Mouse (Mus musculus) retina, embryonic 14.5 days (tissue): ENCODE measurements at regions not wholly inside any gene's neighbourhood (a gene's known extent, or its start where the extent isn't known, plus 50 kb on each side); places are given as distances from the start of the nearest gene placed in this dataset.

Experiments
- DNase-seq: peaks from one replicate; pipeline ENCODE4 v3.0.0-alpha.2; 2015; ENCODE audit warnings: low spot score

DNA sequence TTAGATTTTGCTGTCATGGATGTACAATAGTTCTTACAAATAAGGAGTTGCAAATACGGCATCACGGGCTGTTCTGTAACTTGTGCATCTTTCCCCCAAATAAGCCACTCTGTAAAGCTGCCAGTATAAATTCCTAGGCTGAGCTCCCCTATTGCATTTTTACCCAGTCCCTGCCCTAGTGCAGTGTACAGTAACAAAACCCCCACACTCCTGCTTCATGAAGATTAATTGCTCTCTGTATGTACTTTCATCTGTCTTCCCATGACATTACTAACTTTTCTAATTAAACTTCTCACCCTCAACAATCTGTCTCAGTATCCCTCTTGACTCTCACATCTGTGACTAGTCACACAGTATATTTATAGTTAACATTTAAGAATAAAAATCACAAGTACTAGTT is 73.4 kb downstream of the Tm4sf1 start:
- DNase-seq, result no peak

DNA sequence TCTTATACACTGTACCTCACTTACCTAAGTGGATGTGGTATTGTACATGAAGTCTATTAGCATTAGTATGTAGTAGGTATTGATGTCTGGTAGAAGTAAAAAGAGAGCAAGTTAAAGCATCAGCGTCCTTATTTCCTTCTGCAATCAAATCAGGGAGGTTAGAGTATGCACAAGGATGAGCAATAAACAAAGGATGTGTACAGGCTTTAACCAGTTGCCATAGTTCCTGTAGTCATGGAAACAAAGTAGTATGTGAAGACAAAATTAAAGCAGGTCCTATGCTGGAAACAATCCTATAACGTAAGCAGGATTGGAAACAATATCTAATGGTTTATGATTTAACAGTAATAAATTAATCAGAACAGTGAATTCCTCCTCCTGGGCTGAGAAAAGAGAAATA is 78.0 kb downstream of the Tm4sf1 start:
- no peak for DNase-seq

DNA sequence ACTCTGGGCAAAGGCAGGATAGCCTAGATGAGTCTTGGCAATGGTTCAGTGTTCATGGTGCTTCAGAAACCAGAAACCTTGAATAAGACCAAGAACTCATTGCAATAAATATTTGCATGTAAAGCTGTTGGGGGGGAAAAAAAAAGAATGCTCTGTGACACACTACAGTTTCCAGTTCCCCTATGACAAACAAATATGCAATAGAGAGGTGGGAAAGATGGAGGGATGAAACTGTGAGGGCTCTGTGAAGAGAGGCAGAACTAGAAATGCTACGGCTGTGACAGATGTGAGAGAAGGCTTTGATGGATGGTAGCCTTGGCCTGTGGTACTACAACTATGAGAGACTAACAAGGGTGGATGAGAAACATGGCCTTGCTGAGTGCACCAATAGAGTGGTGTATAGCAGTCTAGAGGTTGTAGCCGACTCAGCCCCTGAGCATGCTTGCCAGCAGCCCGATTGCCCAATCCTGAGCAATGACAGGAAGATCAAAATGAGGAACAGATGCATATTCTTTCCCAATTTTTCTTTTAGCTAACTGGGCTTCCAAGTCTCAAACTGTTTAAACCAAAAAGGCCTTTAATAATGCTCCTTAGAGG is 79.4 kb downstream of the Tm4sf1 start:
- DNase-seq, result no peak

DNA sequence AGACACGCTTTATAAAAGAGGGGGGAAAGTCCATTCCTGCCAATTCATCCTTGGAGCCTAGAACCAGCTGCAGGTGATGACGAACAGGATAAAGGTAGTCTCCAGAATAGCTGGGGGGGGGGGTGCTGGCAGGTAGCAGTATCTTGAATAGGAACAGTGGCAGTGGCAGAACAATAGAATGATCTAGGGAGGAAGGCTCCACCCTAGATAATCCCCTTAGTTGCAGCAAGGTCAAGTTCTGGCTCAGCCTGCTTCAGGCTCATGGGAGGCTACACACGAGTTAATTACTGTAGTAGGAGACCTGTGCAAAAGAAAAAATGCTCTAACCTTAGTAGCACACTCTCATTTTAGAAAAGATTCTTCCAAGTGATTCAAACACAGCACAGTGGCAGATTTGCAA is 83.4 kb downstream of the Tm4sf1 start:
- no peak for DNase-seq

DNA sequence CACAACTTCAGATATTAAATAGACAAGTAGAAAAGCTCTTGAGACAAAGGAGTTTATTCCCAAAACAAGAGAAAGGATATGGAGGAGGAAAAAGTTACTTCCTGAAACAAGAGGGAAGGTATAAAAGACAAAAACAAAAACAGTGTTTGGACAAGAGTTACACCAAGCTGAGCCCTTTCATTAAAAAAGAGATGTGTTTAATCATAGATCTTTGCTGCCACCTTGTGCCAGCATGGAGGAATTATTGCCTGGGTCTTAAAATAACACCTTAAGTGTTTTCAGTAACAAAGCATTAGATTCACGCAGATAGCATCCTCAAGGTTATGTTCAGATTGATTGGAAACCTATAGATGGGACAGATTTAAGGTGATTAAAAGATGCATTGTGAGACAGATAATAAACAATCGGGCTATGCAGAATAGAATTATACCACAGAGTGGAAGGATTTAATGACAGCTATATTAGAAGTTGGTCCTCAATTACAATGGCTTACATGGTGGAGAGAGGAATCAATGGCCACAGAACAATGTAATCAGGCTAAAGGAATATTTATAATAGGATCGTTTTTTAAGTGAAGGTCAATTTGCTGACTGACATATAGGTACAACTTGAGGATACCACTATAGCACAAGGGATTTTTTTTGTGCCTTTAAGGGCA is 97.6 kb downstream of the Tm4sf1 start:
- peak; percentile 87 for DNase-seq

DNA sequence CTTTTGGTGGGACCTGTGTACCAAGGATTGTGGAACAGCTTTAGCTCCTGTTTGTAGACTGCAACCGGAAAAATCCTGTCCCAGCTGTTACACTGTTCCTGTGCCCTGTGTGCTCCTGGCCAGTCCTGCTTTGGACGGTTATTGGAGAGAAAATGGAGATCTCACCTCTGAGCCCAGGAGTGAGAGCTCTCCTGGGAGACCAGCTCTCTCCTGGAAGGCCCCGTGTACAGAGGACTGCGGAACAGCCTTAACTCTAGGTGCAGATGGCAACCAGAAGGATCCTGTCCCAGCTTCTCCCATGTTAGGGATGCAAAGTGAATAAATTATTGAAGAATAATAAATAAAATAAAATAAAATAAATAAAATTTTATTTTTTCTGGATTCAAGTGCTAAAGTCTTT is 98.4 kb downstream of the Tm4sf1 start:
- no peak for DNase-seq

DNA sequence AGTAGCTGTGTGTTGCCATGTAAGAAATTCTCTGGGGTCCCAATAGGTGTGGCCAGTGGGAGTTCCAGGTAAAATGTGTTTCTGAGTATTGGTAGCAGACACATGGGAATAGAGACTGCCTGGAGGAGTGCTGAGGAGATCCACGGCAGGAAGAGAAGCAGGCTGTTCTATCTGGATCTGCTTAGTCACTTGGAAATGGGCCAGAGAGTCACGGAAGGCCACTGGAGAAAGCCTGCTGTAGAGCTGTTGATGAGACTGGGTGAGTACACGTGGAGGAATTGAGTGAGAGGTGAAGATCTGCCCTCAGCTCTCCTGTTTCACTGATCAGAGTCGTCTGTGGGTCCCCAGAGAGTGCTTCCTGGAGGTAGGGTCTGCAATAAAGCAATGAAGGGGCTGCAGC is 120.2 kb downstream of the Tm4sf1 start:
- no peak for DNase-seq

DNA sequence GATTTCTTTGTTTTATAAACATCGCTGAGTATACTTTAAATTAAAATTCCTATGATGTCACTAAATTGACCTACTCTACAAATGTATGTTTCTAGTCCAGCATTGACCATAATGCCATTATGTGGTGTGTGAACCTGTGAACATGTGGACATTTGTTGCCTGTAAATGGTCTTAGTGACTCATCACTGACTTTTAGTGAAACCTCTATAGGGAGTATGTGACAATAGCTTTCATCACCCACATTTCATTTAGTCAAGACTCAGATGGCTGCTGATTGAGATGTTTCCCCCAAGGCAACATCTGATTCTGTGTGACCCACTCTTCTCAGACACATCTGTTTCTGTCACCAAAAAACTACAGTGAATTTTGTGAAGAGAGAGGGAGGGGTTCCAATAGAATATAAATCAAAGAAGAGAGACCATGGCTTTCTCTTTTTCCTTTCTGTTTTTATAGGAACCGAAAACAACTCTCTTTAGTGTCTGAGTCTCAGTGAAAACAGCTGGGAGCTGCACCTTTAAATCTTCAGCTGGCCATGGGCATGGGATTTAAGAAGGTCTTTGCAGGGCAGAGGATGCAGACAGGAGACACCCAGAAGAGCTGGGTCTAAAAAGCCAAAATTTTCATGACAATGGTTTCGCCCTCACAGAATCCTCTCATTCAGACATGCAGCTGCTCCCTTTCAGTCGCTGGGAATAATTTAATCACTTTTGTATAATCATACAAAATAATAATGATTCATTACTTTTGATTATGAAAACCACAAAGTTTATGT is 148.4 kb downstream of the Tm4sf1 start:
- no peak for DNase-seq

DNA sequence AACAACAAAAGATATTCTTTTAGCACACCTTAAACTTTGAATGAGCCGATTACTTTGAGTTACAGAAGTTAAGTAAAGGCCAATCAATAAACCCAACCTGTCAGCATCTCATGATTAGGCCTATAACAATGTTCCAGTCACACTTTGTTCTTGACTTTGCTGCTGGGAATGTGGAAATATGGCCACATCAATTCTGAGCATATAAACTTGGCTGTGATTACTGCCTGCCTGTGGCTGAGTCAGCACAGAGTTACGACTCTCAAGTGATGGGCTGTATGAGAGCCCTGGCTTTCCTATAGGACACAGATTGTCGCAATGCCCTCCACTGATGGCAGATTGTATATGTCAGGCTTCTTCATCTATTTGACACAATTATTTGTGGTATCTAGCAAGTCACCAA is 152.6 kb downstream of the Tm4sf1 start:
- no peak for DNase-seq

DNA sequence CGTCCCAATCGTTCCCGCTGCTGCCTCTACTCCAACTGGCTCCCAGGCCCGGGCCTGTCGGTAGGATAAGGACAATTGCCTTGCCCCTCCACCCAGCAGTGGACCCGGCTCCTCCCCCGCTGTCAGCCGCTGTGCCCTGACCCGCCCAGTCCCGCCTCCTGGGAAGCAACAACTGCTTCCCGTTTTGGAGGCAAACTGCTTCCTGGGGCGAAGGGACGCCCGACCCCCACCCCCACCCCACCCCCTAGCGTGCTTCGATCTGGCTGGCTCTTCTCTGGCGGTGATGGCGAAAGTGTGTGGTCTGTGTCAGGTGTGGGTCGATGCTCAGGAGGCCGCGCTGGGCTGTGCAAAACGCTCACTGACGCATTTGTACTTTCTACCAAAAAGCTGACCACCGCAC is 164.9 kb downstream of the Tm4sf1 start:
- DNase-seq, result no peak

DNA sequence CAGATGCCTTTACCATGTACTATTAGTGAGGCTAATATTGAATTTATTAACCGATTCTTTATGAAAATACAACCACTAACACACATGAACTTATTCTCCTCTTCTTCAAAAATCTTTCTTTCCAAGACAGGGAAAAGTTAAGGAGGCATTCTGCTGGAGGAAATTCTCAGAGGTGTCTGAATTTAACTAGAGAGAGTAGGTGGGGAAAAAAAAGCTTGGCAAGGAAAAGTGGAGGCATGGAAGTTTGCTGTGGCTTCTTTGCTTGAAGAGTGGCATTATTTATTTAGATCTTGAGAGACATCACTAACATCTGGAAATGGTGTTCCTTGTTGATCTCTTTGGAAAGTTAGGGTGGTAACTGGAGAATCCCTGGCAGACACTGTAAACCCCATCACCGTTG is 173.2 kb downstream of the Tm4sf1 start:
- no peak for DNase-seq

DNA sequence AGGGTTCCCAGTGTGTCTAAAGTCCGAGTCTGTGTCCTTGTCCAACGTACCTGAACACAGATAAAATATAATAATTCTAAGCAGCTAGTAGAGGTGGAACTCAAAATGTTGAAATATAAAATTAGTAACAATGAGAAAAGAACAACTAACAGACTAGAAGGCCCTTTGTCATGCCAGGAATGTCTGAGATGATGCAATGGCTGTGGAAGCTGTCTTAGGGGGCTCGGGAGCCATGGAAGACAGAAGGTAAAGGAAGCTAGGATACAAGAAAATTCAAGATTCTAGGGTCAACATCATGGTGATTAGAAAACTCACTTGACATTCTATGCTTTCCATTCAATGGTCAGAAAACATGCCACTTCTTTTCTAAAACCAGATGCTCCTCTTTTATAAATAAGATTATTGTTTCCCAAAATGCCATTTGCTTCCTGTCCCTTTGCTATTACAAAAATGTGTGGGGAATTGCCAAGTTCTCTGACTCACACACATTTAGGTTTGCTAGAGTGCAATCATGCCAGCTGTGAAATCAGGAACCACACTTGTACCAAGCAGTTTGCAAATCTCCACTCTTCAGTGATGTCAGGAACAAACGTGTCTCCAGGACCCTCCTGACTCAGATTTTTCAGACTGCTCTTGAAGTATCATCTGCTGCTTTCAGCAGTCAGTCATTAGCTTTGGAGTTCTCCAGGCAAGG is 175.8 kb downstream of the Tm4sf1 start:
- DNase-seq, result no peak

DNA sequence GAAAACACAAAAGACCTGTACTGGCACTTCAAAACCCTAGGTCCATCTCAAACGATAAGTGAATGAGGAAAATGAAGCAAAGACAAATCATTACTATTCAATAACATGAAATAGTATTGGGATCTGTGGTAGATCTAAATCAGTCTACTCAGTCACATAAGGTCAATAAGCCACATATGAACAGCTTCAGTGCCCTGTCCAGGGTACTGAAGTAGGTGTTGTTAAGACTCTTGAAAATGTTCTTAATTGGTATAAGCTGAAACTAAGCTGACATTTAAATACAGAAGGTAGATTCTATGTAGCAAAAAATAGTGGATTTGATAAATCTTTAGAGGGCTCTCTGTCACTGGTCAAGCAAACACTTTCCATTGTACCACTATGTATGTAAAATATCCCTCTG is 183.8 kb downstream of the Tm4sf1 start:
- DNase-seq, result peak; percentile 6

DNA sequence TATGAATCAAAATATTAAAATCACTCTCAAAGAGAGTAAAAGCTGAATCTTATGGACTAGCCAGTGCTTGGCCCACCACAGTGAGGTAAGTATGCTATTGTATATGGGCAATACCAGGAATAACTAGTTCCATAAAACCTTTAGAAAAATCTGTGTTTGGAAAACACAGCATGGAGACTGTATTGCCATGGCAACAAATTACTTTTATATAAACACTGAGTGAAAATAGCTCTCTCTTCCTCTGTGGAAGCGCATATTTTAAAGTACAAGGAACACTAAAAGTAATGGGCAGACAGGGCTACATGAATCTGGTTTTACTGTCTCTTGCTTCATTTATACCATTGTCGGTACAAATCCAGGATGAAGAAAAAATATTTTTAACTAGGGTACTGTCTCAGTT is 199.5 kb downstream of the Tm4sf1 start:
- DNase-seq, result no peak

DNA sequence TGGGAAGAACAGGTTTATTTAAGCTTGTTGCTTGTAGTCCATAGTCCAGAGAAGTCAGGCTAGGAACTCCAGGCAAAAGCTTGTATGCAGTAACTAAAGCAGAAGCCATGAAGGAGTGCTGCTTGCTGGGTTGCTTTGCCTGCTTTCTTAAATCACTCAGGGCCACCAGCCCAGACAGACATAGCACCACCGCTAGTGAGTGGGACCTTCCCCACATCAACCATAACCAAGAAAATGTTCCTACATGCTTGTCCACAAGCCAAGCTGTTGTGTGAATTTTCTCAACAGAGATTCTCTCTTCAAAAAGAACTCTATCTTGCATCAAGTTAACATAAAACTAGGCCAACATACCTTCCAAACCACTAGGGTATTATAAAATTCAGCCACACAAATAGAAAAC is 201.3 kb downstream of the Tm4sf1 start:
- DNase-seq, result no peak

DNA sequence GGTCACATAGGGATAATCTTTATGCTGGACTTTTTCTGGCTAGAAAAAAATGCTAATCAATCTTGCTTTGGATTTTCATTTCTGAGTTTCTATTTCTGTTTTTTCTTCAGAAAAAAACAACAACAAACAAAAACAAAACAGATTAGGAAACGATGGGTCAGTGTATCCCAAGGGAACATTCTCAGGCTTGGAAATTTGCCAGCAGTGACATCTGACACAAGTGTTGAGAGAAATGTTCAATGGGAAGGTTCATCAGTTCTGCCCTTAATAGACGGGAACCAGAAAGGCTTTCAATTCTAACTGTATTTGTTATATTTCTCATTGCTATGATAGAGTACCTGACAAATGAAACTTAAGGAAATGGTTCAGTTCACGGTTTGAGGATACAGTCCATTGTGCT is 206.9 kb downstream of the Tm4sf1 start:
- DNase-seq, result no peak

DNA sequence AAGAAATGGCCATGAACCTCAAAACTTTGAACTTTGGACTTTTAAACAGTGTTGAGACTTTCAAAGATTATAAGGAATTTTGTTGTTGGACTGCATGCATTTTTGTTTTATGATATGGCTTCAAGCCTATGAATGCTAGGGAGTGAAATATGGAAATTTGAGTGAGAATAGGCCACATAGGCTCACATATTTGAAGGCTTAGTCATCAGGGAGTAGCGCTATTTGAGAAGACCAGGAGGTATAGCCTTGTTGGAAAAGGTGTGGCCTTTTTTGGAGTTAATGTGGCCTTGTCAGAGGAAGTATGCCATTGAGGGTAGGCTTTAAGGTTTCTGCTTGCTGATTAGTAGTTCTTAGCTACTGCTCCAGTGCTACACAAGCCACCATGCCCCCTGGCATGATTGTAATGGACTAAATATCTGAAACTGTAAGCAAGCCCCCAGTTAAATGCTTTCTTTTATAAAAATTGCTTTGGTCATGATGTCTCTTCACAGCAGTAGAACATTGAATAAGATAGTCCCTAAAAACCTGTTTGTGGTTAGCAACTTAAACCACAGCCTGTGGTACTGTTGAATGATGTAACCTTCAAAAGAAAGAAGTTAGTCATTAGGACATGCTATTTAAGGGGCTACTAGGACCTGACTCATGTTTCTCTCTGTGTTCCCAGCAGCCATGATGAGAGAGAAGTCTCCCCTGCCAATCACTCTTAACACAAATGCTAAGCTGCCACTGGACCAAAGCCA is 208.4 kb downstream of the Tm4sf1 start:
- no peak for DNase-seq

DNA sequence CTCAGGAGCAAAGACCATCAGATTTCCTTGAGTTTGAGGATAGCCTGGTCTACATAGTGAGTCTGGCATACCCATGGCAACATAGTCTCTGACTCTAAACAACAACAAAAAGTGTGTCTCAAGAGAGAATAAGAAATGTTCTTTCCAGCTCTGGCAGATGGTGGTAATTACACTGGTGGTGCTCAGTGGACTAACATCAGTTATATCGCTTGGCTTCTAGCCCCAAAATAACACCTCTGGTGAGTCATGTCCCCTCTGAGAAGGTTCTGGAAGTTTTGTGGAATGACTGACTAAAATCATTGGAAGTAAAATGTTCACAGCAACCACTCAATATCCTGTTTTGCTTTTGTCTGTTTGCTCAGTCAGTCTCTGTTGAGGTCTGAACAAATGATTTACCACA is 227.3 kb downstream of the Tm4sf1 start:
- no peak for DNase-seq

DNA sequence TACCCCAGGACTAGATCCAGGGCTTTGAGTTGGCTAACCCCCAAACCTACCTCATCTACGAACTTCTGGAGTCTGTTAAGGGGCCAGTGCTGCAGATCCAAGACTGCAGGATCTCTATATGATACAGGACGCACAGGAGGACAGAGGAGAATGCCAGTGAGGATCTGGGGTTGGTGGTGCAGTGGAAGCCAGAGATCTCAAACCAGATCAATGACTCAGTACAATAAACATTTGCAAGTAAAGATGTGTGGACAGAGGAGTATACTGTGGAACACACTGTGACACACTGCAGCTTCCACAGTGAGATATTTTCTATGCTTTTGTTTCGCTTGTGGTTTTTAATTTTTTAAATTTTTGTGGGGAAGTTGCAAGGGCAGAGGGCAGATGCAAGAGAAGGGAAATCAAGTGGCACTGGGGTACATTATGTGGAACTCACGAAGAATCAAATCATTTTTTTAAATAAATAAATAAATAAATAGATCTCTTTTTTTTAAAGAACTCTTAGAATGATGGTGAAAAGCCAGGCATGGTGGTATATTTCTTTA is 227.8 kb downstream of the Tm4sf1 start:
- no peak for DNase-seq

DNA sequence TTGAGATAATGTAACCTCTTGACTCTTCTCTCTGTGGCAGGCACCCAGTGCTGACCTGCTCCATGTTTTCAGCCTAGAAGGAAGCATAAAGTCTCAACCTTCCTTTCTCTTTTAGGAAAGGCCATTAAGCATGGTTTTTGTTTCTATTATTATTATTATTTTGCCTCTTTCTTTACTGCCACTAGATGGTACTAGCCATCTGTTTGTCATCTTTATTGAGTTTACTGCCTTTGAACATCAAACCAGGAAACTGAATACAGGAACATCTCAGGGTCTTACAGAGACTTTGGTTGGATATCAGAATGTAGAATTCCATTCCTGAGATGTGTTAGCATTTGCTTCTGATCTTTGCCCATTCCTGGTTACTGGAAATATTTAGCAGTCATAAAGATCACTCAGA is 268.8 kb downstream of the Tm4sf1 start:
- no peak for DNase-seq

DNA sequence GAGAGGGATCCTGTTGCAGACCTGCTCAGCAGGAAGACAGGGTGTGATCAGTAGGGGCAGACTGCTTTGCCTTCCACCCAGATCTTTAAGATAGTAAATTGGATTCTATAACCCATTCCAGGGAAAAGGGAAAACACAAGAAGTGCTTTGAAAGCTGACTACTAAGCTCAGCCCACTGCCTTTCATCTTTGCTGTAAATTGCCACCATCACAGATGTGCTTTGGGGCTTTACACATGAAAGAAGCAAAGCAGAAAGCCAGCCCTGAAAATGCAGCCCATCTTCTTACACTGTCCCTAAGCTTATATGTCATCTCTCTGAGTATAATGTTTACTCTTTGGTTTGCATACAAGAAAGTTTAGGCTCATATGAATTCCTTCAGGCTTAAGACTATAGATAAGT is 283.6 kb downstream of the Tm4sf1 start:
- DNase-seq, result no peak

DNA sequence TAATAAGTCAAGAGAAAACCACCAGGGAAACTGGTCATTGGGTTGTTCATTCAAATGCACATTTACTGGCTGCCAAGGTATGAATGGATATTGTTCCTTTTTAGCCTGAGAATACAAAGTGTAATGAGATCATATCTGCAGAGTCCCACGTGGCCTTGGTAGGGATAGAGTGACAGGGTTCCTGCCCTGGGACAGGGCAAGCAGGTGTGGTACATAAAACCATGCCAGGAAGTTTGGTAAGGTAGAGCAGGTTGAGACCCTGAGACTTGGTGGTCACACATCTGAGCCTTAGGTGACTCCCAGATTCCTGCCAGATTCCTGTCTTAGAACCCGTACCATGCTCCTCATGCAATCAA is 320.5 kb downstream of the Tm4sf1 start:
- DNase-seq, result no peak
